Mouse (Mus musculus): ENCODE measurements around the gene Ankrd13a. TPM values are rescaled to one million over a fixed set of nuclear protein-coding genes. Genes with fewer than 3 reads are reported as not detected.

The Ankrd13a gene
- polyA plus RNA-seq, 1 experiment from 2014 or later, result 61.8 TPM

DNA sequence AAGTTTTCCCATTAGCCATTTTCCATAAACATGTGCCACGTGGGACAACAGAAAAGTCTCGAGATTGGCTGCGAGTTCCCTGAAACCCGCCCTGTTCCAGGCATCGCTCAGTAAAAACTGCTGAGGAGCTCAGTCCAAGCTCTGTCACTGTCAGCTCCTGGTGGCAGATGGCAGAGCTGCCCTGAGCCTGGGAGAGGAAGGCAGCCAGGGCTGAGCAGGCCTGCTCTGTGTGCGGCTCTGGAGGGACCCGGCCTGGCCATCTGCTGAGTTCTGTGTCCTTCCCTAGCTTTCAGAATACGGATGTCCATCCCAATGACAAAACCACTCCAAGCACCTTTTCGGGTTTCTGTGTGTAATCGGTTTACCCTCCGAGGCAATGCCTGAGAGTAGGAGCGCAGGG, 21.1 kb upstream of the Ankrd13a start:
- H3K4me3 ChIP-seq (ENCODE audit: low read depth, low read length), result no peak overlapping the region
- H3K36me3 ChIP-seq (ENCODE audit: control insufficient read depth, insufficient read depth, low read length), result no peaks in the 10 kb centered on the region; the same call in 1 of the 2 replicates

DNA sequence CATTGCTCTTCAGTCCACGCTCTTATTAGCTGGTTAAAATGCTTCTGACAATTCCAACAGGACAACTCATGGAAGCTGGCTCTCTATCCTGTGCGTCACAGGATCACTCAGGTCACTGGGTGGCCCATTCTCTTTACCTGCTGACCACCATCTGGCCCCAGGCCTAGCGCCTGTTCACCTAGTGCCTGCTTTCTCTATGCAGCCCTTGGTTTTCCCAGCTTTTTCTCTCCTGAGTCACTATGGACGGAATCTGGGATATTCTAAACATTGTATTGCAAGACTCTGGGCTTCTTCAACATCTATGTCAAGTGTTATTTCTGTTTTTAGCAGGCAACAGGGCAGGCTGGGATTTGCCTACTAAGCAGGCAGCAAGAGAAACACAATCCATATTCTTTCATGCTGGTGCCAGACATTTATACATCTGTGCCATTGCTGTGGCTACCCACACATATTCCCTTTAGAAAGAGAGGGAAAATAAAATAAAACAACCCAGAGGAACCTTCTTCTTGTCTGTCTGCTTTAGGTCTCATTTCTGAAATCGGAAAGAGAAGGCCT, 14.9 kb upstream of the Ankrd13a start:
- no peak for DNase-seq (ENCODE audit: low spot score)
- Histone ChIP-seq H3K9ac (ENCODE audit: low read length) (no peak overlapping the region), H3K4me3 (ENCODE audit: low read depth, low read length) (no peak overlapping the region), H3K27ac (ENCODE audit: low read depth, low read length) (no peak overlapping the region), H3K4me2 (ENCODE audit: low read depth, low read length, severe bottlenecking) (no peak overlapping the region), H3K27me3 (ENCODE audit: control insufficient read depth, insufficient read depth, low read length) (no peaks in the 10 kb centered on the region), H3K36me3 (ENCODE audit: control insufficient read depth, insufficient read depth, low read length) (no peaks in the 10 kb centered on the region; the same call in 1 of the 2 replicates), H3K4me1 (replicated peaks; ENCODE audit: control insufficient read depth, insufficient read depth, low read length) (no peaks in the 10 kb centered on the region), H3K9me3 (ENCODE audit: control insufficient read depth, low read length) (no peaks in the 10 kb centered on the region)
- no peak for ATAC-seq (replicated peaks; ENCODE audit: low FRiP score)
- 96% methylated on average over 5 of the region's 5 CpGs for WGBS

More for the DNA sequence above, 21.1 kb upstream of the Ankrd13a start:
- 86% methylated on average over 12 of the region's 12 CpGs for WGBS
- DNase-seq (ENCODE audit: low spot score), result no peak
- Histone ChIP-seq H3K4me2 (ENCODE audit: low read depth, low read length, severe bottlenecking) (no peak overlapping the region), H3K27ac (ENCODE audit: low read depth, low read length) (no peak overlapping the region), H3K9me3 (ENCODE audit: control insufficient read depth, low read length) (no peaks in the 10 kb centered on the region), H3K9ac (ENCODE audit: low read length) (no peak overlapping the region), H3K4me1 (replicated peaks; ENCODE audit: control insufficient read depth, insufficient read depth, low read length) (no peaks in the 10 kb centered on the region), H3K27me3 (ENCODE audit: control insufficient read depth, insufficient read depth, low read length) (no peaks in the 10 kb centered on the region)
- ATAC-seq (replicated peaks; ENCODE audit: low FRiP score), result no peak

DNA sequence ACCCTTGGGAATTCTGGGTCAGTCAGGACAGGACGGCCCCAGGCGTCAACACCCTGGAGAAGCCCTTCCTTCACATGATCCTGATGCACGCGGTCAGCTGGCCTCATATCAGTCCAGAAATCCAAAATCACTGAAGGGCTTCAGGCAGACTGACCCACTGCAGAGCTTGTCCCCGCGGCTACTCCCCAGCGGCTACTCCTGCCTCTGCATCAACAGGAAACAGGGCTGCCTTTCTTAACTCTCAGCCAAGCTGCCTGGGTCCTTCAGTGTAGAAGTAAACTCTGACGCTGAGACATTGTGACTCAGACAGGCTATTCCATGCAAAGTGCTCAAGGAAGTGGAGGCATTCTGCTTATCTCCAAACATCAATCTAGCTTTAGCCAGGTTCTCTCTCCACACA, 12.5 kb upstream of the Ankrd13a start:
- WGBS, result 91% methylated on average over 8 of the region's 8 CpGs
- DNase-seq (ENCODE audit: low spot score) (no peak), ATAC-seq (replicated peaks; ENCODE audit: low FRiP score) (no peak)
- Histone ChIP-seq H3K36me3 (ENCODE audit: control insufficient read depth, insufficient read depth, low read length) (no peaks in the 10 kb centered on the region), H3K4me2 (ENCODE audit: low read depth, low read length, severe bottlenecking) (no peak overlapping the region), H3K4me3 (ENCODE audit: low read depth, low read length) (no peak overlapping the region), H3K9ac (ENCODE audit: low read length) (no peak overlapping the region), H3K9me3 (ENCODE audit: control insufficient read depth, low read length) (no peaks in the 10 kb centered on the region), H3K4me1 (replicated peaks; ENCODE audit: control insufficient read depth, insufficient read depth, low read length) (no peaks in the 10 kb centered on the region), H3K27ac (ENCODE audit: low read depth, low read length) (no peak overlapping the region), H3K27me3 (ENCODE audit: control insufficient read depth, insufficient read depth, low read length) (no peaks in the 10 kb centered on the region)

DNA sequence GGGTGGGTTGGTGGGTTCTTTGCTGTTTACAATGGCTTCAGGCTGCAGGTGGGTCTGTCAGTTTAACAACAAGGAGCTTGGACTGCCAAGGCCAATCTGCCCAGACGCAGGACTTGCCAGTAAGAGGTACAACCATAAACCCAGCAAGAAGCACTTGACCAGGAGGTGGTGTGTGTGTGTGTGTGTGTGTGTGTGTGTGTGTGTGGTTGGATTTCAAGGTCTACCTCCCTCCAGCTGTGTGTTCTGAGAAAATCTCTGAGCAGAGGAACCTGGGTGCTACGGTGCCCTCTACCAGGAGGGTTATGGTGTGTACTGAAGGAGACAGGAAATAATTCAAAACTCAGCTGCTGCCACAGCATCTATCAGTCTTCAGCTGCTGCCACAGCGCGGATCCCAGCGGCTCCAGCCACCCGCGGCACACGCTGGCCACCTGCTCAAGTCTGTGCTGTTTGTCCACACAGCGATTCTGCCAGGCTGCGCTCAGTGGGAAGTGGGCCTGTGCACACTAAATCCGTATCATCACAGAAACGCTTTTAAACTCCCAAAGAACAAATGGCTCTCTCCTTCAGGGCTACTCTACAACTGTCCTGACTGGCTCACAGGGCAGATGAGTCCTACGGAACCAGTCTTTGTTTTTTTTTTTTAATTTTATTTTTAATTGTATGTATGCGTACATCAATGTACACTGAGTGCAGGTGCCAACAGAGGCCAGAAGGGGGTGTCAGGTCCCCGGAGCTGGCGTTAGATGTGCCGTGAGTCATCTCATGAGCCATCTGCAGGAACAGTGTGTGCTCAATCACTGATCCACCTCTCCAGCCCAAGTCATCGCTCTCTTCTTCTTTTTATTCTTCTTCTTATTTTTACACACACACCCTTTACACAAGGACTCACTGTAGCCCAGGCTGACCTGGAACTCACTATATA, 9.4 kb upstream of the Ankrd13a start:
- WGBS, result 89% methylated on average over 18 of the region's 18 CpGs
- no peaks in the 10 kb centered on the region for H3K36me3 ChIP-seq (ENCODE audit: control insufficient read depth, insufficient read depth, low read length)

DNA sequence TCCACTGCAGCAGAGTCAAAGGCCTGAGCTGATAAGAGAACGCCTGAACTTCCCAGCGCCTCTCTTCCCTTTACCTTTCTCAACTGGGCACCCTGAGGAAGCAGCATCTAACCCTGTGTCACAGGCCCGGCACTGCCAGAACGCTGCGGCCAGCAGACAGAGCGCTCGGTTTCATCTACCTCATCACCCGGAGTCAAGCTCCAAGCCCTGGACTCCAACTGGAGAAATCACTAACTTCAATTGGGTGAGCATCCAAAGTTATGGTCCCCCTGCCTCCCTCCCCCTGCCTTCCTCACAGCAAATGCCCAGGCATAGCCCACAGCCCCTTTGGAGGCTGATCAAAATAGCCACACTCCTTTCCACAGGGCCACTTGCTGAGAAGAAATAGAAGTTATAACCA, 7.8 kb upstream of the Ankrd13a start:
- Histone ChIP-seq H3K4me1 (replicated peaks; ENCODE audit: control insufficient read depth, insufficient read depth, low read length) (no peaks in the 10 kb centered on the region), H3K27ac (ENCODE audit: low read depth, low read length) (no peak overlapping the region), H3K4me2 (ENCODE audit: low read depth, low read length, severe bottlenecking) (no peak overlapping the region), H3K9me3 (ENCODE audit: control insufficient read depth, low read length) (no peaks in the 10 kb centered on the region), H3K36me3 (ENCODE audit: control insufficient read depth, insufficient read depth, low read length) (no peaks in the 10 kb centered on the region), H3K9ac (ENCODE audit: low read length) (no peak overlapping the region), H3K4me3 (ENCODE audit: low read depth, low read length) (no peak overlapping the region), H3K27me3 (ENCODE audit: control insufficient read depth, insufficient read depth, low read length) (no peaks in the 10 kb centered on the region)
- WGBS, result 91% methylated on average over 8 of the region's 8 CpGs
- DNase-seq (ENCODE audit: low spot score), result no peak
- no peak for ATAC-seq (replicated peaks; ENCODE audit: low FRiP score)

More for the DNA sequence above, 9.4 kb upstream of the Ankrd13a start:
- H3K27me3 ChIP-seq (ENCODE audit: control insufficient read depth, insufficient read depth, low read length), result no peaks in the 10 kb centered on the region
- no peak for DNase-seq (ENCODE audit: low spot score)
- no peak overlapping the region for H3K27ac ChIP-seq (ENCODE audit: low read depth, low read length)
- no peaks in the 10 kb centered on the region for H3K4me1 ChIP-seq (replicated peaks; ENCODE audit: control insufficient read depth, insufficient read depth, low read length)
- no peak overlapping the region for H3K4me2 ChIP-seq (ENCODE audit: low read depth, low read length, severe bottlenecking)
- no peak for ATAC-seq (replicated peaks; ENCODE audit: low FRiP score)
- H3K9me3 ChIP-seq (ENCODE audit: control insufficient read depth, low read length), result no peaks in the 10 kb centered on the region
- H3K4me3 ChIP-seq (ENCODE audit: low read depth, low read length), result no peak overlapping the region
- H3K9ac ChIP-seq (ENCODE audit: low read length), result no peak overlapping the region

DNA sequence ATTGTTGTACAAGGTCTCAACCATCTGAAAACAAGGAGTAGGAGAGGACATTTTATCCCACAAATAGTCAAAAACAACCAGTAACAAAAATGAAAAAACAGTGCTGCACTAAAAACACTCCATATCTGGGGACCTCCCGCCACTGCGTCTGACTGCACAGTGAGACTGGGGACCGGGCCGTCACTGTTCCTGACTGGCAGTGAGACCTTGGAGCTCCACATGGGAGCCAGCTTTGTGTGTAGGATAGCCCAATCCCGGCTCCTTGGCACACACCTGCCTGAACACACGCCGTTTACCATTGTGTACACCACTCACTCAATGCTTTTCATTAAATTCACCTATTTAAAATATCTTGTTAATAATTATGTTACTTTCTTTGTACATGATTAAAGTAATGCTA, 7.3 kb upstream of the Ankrd13a start:
- Histone ChIP-seq H3K27me3 (ENCODE audit: control insufficient read depth, insufficient read depth, low read length) (no peaks in the 10 kb centered on the region), H3K4me3 (ENCODE audit: low read depth, low read length) (no peak overlapping the region), H3K27ac (ENCODE audit: low read depth, low read length) (no peak overlapping the region), H3K9me3 (ENCODE audit: control insufficient read depth, low read length) (no peaks in the 10 kb centered on the region), H3K36me3 (ENCODE audit: control insufficient read depth, insufficient read depth, low read length) (no peaks in the 10 kb centered on the region), H3K4me2 (ENCODE audit: low read depth, low read length, severe bottlenecking) (no peak overlapping the region), H3K4me1 (replicated peaks; ENCODE audit: control insufficient read depth, insufficient read depth, low read length) (peaks cover 4% of the 10 kb centered on the region; the same call in 1 of the 2 replicates), H3K9ac (ENCODE audit: low read length) (no peak overlapping the region)
- DNase-seq (ENCODE audit: low spot score) (no peak), ATAC-seq (replicated peaks; ENCODE audit: low FRiP score) (no peak)
- WGBS, result 95% methylated on average over 7 of the region's 7 CpGs

DNA sequence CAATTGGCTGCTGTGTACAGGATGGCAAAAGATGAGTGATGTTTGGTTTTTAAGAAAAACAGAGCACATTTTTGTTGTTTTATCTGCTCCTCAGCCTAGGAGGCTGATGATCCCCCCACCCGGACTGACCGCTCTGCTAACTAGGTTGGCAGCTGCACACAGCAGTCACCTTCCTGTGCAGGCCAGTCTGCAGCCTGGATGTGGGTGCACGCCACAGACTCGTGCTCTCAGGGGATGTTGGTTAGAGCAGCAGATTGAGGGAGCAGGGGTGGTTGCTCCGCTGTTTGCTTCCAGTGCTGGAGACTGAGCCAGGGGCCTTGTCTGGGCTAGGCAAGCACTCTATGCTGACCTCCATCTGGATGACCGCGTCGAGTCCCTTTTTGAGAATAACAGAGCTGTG, 4.7 kb upstream of the Ankrd13a start:
- 89% methylated on average over 8 of the region's 8 CpGs for WGBS
- Histone ChIP-seq H3K4me3 (ENCODE audit: low read depth, low read length) (no peak overlapping the region), H3K4me1 (replicated peaks; ENCODE audit: control insufficient read depth, insufficient read depth, low read length) (peaks cover 4% of the 10 kb centered on the region; the same call in 1 of the 2 replicates), H3K9me3 (ENCODE audit: control insufficient read depth, low read length) (no peaks in the 10 kb centered on the region), H3K27me3 (ENCODE audit: control insufficient read depth, insufficient read depth, low read length) (no peaks in the 10 kb centered on the region), H3K36me3 (ENCODE audit: control insufficient read depth, insufficient read depth, low read length) (no peaks in the 10 kb centered on the region), H3K4me2 (ENCODE audit: low read depth, low read length, severe bottlenecking) (no peak overlapping the region), H3K9ac (ENCODE audit: low read length) (no peak overlapping the region), H3K27ac (ENCODE audit: low read depth, low read length) (no peak overlapping the region)
- ATAC-seq (replicated peaks; ENCODE audit: low FRiP score), result no peak
- no peak for DNase-seq (ENCODE audit: low spot score)

DNA sequence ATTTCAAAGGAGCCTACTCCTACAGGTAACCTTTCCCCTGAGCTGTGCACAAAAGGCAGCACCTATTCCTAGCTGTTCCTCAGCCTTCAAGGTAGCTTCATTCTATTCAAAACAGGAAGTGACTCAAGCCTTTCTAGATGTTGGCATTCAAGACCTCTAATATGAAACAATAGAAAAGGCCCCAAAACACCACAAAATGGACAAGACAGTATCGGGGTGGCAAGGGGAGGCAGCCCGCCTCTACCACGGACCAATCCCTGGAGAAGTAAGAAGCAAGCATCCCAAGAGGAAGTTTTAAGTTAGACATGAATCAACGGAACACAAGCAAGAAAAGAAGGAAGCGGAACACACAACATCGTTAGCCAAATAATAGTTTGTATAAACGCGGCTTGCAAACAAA, 2.7 kb upstream of the Ankrd13a start:
- Histone ChIP-seq H3K27me3 (ENCODE audit: control insufficient read depth, insufficient read depth, low read length) (no peaks in the 10 kb centered on the region), H3K9me3 (ENCODE audit: control insufficient read depth, low read length) (no peaks in the 10 kb centered on the region), H3K4me3 (ENCODE audit: low read depth, low read length) (no peak overlapping the region; the same call in 1 of the 2 replicates), H3K4me2 (ENCODE audit: low read depth, low read length, severe bottlenecking) (peak overlapping the region; percentile 78; the same call in 1 of the 2 replicates), H3K4me1 (replicated peaks; ENCODE audit: control insufficient read depth, insufficient read depth, low read length) (peaks cover 11% of the 10 kb centered on the region), H3K27ac (ENCODE audit: low read depth, low read length) (no peak overlapping the region), H3K9ac (ENCODE audit: low read length) (no peak overlapping the region; the same call in 1 of the 2 replicates), H3K36me3 (ENCODE audit: control insufficient read depth, insufficient read depth, low read length) (no peaks in the 10 kb centered on the region)
- ATAC-seq (replicated peaks; ENCODE audit: low FRiP score), result no peak
- 73% methylated on average over 8 of the region's 8 CpGs for WGBS
- no peak for DNase-seq (ENCODE audit: low spot score)
